Mouse (Mus musculus): Measurements from ENCODE around the gene Baz2a. TPM values are rescaled to one million over a fixed set of nuclear protein-coding genes. Genes with fewer than 3 reads are reported as not detected.

The Baz2a gene
- total and polyA plus RNA-seq, 3 experiments = 5.4 to 34.0 (median 12.8) TPM

DNA sequence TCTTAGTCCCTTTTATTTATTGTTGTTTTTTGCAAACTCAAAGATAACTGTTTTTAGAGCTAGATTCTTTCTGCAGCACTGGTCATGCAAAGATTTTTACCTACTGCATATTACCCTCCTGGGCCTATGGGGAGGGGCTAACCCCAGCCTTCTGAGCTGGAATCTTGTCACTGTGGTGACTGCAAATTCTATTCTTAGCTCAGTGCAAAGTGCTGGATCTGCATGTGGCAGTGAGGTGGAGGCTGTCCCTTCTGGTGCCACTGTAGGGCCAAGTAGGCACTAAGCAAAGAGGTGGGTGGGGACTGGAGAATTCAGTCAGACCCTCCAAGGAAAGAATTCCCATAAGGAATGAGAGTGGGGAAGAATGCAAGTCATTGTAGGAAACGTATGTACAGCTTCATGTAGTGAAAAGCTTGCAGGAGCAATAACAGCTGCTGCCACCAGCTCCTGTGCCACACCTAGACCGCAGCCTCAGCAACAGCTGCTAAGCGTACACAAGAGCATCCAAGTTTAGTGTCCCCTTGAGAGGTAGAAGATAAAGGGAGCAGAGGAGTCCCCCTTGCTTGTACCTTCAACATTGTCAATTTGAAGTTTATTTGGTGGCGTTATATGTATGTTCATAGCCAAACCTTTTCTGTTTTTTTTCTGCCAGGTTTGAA lies 18.9 kb downstream of the Baz2a start:
- Histone ChIP-seq H3K27ac (ENCODE audit: insufficient read depth, low read depth) (no peak overlapping the region), H3K27me3 (replicated peaks) (no peaks in the 10 kb centered on the region), H3K9me3 (replicated peaks; ENCODE audit: low read length) (no peaks in the 10 kb centered on the region), H3K79me2 (replicated peaks; ENCODE audit: control insufficient read depth, extremely low read depth, insufficient read depth, poor library complexity, severe bottlenecking) (peaks cover 21% of the 10 kb centered on the region), H3K9ac (ENCODE audit: insufficient read depth, low read depth) (no peak overlapping the region), H3K4me1 (ENCODE audit: control insufficient read depth in 1 of 2, insufficient read depth in 2 of 2) (peaks cover 5 to 37% of the 10 kb centered on the region in 2 experiments; a peak in 3 of 4 replicates), H3K4me2 (ENCODE audit: insufficient read depth, low read depth, poor library complexity, severe bottlenecking) (no peak overlapping the region), H3K36me3 (replicated peaks in 1 of 2; ENCODE audit: control insufficient read depth in 1 of 2, insufficient read depth in 1 of 2, low read length in 1 of 2) (peaks cover 51 to 81% of the 10 kb centered on the region in 2 experiments), H3K4me3 (replicated peaks in 1 of 3; ENCODE audit: low read depth in 2 of 3, low read length in 2 of 3, poor library complexity in 1 of 3) (no peak overlapping the region)
- no peak for DNase-seq (ENCODE audit: extremely low read depth)
- in situ Hi-C loops (cut with MboI; ENCODE audit: low pct_ligation_motif_present, low pct_unique_long_range_greater_than_20kb, low sequenced_read_pairs) = no loop called here
- dilution Hi-C loops (cut with MboI; ENCODE audit: extremely low pct_ligation_motif_present, extremely low pct_unique_long_range_greater_than_20kb, low sequenced_read_pairs) = no loop called here
- TF ChIP-seq JUND (conservative IDR thresholded peaks at IDR 0.05; ENCODE audit: low read depth, low read length) (no peak), RCOR1 (conservative IDR thresholded peaks at IDR 0.05; ENCODE audit: low read depth, low read length) (no peak), EP300 (IDR thresholded peaks at IDR 0.05; ENCODE audit: low read length) (no peak), ZMIZ1 (IDR thresholded peaks at IDR 0.05; ENCODE audit: low read depth, low read length) (no peak), ZNF384 (IDR thresholded peaks at IDR 0.05; ENCODE audit: low read depth, low read length) (no peak), CHD1 (IDR thresholded peaks at IDR 0.05; ENCODE audit: low read depth, low read length) (no peak), TCF12 (IDR thresholded peaks at IDR 0.05; ENCODE audit: low read depth, low read length) (no peak), KAT2A (IDR thresholded peaks at IDR 0.05; ENCODE audit: insufficient replicate concordance, low read length) (no peak), GABPA (IDR thresholded peaks at IDR 0.05; ENCODE audit: insufficient replicate concordance, low read depth, low read length) (no peak), POLR2A (IDR thresholded peaks at IDR 0.05; ENCODE audit: low read depth, low read length) (no peak), RAD21 (IDR thresholded peaks at IDR 0.05; ENCODE audit: low read depth, low read length) (no peak), TBP (conservative IDR thresholded peaks at IDR 0.05; ENCODE audit: low read depth, low read length) (no peak), ZKSCAN1 (IDR thresholded peaks at IDR 0.05; ENCODE audit: borderline replicate concordance, low read depth, low read length) (no peak), NRF1 (IDR thresholded peaks at IDR 0.05; ENCODE audit: low read depth, low read length) (no peak), ETS1 (conservative IDR thresholded peaks at IDR 0.05; ENCODE audit: low read depth, low read length) (no peak), MAFK (IDR thresholded peaks at IDR 0.05; ENCODE audit: insufficient replicate concordance, low read length) (no peak)

GRCm38 (mm10) chr10:128111227-128111626 lies 19.9 kb downstream of the Baz2a start:
- Histone ChIP-seq H3K4me2 (ENCODE audit: insufficient read depth, low read depth, poor library complexity, severe bottlenecking) (no peak overlapping the region), H3K4me1 (ENCODE audit: control insufficient read depth in 1 of 2, insufficient read depth in 2 of 2) (peaks cover 5 to 37% of the 10 kb centered on the region in 2 experiments; a peak in 3 of 4 replicates), H3K27me3 (replicated peaks) (no peaks in the 10 kb centered on the region), H3K36me3 (replicated peaks in 1 of 2; ENCODE audit: control insufficient read depth in 1 of 2, insufficient read depth in 1 of 2, low read length in 1 of 2) (peaks cover 61 to 86% of the 10 kb centered on the region in 2 experiments), H3K9me3 (replicated peaks; ENCODE audit: low read length) (no peaks in the 10 kb centered on the region), H3K79me2 (replicated peaks; ENCODE audit: control insufficient read depth, extremely low read depth, insufficient read depth, poor library complexity, severe bottlenecking) (peaks cover 14% of the 10 kb centered on the region; the same call in 1 of the 2 replicates), H3K27ac (ENCODE audit: insufficient read depth, low read depth) (no peak overlapping the region), H3K4me3 (replicated peaks in 1 of 3; ENCODE audit: low read depth in 2 of 3, low read length in 2 of 3, poor library complexity in 1 of 3) (no peak overlapping the region), H3K9ac (ENCODE audit: insufficient read depth, low read depth) (no peak overlapping the region)
- no peak for DNase-seq (ENCODE audit: extremely low read depth)
- TF ChIP-seq MAZ (IDR thresholded peaks at IDR 0.05; ENCODE audit: low read depth, low read length) (no peak), MAFK (IDR thresholded peaks at IDR 0.05; ENCODE audit: insufficient replicate concordance, low read length) (no peak), MXI1 (IDR thresholded peaks at IDR 0.05; ENCODE audit: low read depth, low read length) (no peak), USF1 (IDR thresholded peaks at IDR 0.05; ENCODE audit: low read depth, low read length) (no peak)
- in situ Hi-C loops (cut with MboI; ENCODE audit: low pct_ligation_motif_present, low pct_unique_long_range_greater_than_20kb, low sequenced_read_pairs) (no loop called here), dilution Hi-C loops (cut with MboI; ENCODE audit: extremely low pct_ligation_motif_present, extremely low pct_unique_long_range_greater_than_20kb, low sequenced_read_pairs) (no loop called here)

Data from CH12.LX (cell line).